Mouse (Mus musculus) ovary, postnatal 14 days (tissue): ENCODE measurements around the gene Bcl2l11.

Source experiments
- DNase-seq: peaks from one replicate; pipeline ENCODE4 v3.0.0; 2022; ENCODE audit warnings: low spot score

Bcl2l11 gene

DNA sequence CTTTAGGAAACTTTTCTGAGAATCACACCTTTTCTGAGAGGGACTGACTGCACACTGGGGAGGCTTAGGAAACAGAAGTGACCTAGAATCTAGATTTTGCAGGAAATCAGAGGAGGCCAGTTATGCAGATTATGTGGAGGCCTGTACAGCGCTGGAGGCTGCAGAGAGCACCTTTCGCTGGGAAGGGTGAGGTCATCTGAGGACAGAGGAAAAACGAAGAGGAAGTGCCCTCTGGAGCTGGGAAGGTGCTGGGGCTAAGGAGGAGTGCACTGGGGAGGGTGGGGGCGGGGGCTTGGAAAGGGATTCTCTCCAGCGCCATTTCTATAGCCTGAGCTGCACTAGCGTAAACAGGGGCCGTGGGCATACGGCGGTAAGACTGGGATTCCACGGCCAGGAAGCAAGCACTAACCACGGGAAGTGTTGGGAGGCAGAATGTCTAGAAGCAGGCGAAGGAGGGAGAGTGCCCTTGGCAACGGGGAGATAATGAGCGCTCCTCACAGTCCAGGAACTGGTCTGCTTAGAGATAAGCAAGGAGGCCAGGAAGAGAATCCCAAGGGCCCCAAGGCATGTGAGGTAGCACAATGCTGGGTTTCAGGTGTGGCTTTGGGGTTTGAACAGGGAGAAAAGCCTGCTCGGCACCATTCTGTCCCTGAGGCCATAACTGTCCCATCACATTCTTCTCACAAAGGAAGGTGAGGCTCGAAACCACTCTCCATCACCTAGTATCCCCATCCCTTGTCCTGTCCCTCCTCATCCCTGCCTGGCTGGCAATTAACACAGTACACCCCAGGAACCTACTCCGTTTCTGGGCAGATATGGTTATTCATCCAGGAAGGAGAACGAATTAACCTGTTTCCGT lies 85.4 kb downstream of the Bcl2l11 start:
- no peak for DNase-seq

DNA sequence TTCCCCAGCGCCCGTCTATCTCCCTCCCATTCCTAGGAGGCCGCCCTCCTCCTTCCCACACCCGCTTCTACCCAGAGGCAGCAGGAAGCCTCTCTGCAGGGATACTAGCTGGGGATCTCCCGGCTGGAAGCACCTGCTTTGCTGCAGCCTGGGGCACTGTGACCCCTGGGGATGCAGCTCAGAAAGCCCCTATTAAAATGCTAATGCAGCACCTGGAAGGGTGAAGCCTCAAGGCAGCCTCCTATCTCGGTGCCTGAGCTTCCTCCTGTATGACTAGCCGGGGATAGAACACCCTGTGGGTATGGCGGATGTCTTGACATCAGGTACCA lies 86.0 kb downstream of the Bcl2l11 start:
- DNase-seq, result no peak
